Mouse (Mus musculus) erythroid progenitor cell, adult 5-6 weeks (primary cell): ENCODE data around the gene Hnrnpab. TPM values are rescaled to one million over a fixed set of nuclear protein-coding genes. Genes with fewer than 3 reads are reported as not detected.
"Not testable (repeated sequence)": the region's sequence is repeated elsewhere in the genome, so short reads cannot be mapped to it uniquely, and the experiment has no call there.

Experiments used
- ATAC-seq: replicated peaks from 2 replicates; pipeline ENCODE4 v1.8.0; 2016; ENCODE audit warnings: moderate number of reproducible peaks, mild to moderate bottlenecking, moderate TSS enrichment, inconsistent platforms; ENCODE audit not compliant: poor library complexity, low FRiP score, severe bottlenecking
- total RNA-seq, 2 experiments: library from RNA; stranded (forward) in 1 of 2; stranded (reverse) in 1 of 2; fragments of 150-400 nt in 1 of 2; fragments of 186-747, 209-891 nt in 1 of 2; gene quantifications; 2 replicates each; pipeline versions ENCODE4 v1.2.3 to v1.2.4; 2015 to 2017; ENCODE audit warnings: low replicate concordance in 2 of 2

The Hnrnpab gene
- total RNA-seq, 2 experiments from 2014 or later: 265 to 505 TPM

GRCm38 (mm10) chr11:51635525-51636322, 29.1 kb upstream of the Hnrnpab start, which contains the start of gene Rmnd5b:
Gene Rmnd5b, minus strand, starts transcription at chr11:51635896.
- peak; percentile 78 for ATAC-seq

- no peak for ATAC-seq
Observed at GRCm38 (mm10) chr11:51635127-51635524, 28.5 kb upstream of the Hnrnpab start.

GRCm38 (mm10) chr11:51633721-51634120, 27.1 kb upstream of the Hnrnpab start:
- no peak for ATAC-seq

- not testable (repeated sequence) for ATAC-seq
Observed at GRCm38 (mm10) chr11:51633200-51633599, 26.6 kb upstream of the Hnrnpab start.

GRCm38 (mm10) chr11:51632130-51632753, 25.6 kb upstream of the Hnrnpab start:
- ATAC-seq: no peak

- no peak for ATAC-seq
Observed at GRCm38 (mm10) chr11:51629651-51630314, 23.1 kb upstream of the Hnrnpab start.

- no peak for ATAC-seq
Observed at GRCm38 (mm10) chr11:51627907-51628306, 21.3 kb upstream of the Hnrnpab start.

- no peak for ATAC-seq
Observed at GRCm38 (mm10) chr11:51627425-51627824, 20.8 kb upstream of the Hnrnpab start.

GRCm38 (mm10) chr11:51625187-51625820, 18.7 kb upstream of the Hnrnpab start:
- peak; percentile 55; the same call in 1 of the 2 replicates for ATAC-seq

GRCm38 (mm10) chr11:51622971-51623491, 16.4 kb upstream of the Hnrnpab start:
- no peak for ATAC-seq

- no peak for ATAC-seq
Observed at GRCm38 (mm10) chr11:51621776-51622175, 15.1 kb upstream of the Hnrnpab start.

GRCm38 (mm10) chr11:51620084-51620483, 13.4 kb upstream of the Hnrnpab start:
- ATAC-seq: no peak

- ATAC-seq: peak; percentile 78
Observed at GRCm38 (mm10) chr11:51619409-51620060, 12.9 kb upstream of the Hnrnpab start, which contains the start of gene Nhp2. Gene Nhp2, plus strand, starts transcription at chr11:51619735.

GRCm38 (mm10) chr11:51618894-51619408, 12.3 kb upstream of the Hnrnpab start:
- ATAC-seq: no peak

GRCm38 (mm10) chr11:51617693-51618092, 11.0 kb upstream of the Hnrnpab start:
- ATAC-seq: peak; percentile 41; the same call in 1 of the 2 replicates

GRCm38 (mm10) chr11:51616113-51616512, 9.5 kb upstream of the Hnrnpab start:
- ATAC-seq: not testable (repeated sequence)

- peak; percentile 85 for ATAC-seq
Observed at GRCm38 (mm10) chr11:51615601-51616000, 9.0 kb upstream of the Hnrnpab start.

- no peak for ATAC-seq
Observed at GRCm38 (mm10) chr11:51615129-51615528, 8.5 kb upstream of the Hnrnpab start.

- no peak for ATAC-seq
Observed at GRCm38 (mm10) chr11:51614256-51614655, 7.6 kb upstream of the Hnrnpab start.
